Mouse (Mus musculus) limb, embryonic 15.5 days (tissue): ENCODE results near the gene Ddx50. TPM values are rescaled to one million over a fixed set of nuclear protein-coding genes. Genes with fewer than 3 reads are reported as not detected.

Experiments
- ATAC-seq: fragments of 200-750 bp; cut with Nextera tagmentation; 2 replicates; pipeline ENCODE4 v1.8.0; 2017; ENCODE audit warnings: low read depth, moderate TSS enrichment; ENCODE audit not compliant: insufficient number of reproducible peaks, low FRiP score, low TSS enrichment
- H3K27ac ChIP-seq: fragments of 300-500 bp; sonication (generic); 2 replicates; pipeline ENCODE4 v1.5.1; 2015; ENCODE audit warnings: moderate library complexity, mild to moderate bottlenecking, inconsistent platforms
- H3K27me3 ChIP-seq: fragments of 300-500 bp; sonication (generic); 2 replicates; pipeline ENCODE4 v1.6.1; 2015; ENCODE audit warnings: inconsistent platforms
- H3K36me3 ChIP-seq: fragments of 300-500 bp; sonication (generic); 2 replicates; pipeline ENCODE4 v1.6.1; 2015; ENCODE audit warnings: inconsistent platforms
- H3K4me1 ChIP-seq: fragments of 300-500 bp; sonication (generic); 2 replicates; pipeline ENCODE4 v1.6.1; 2015; ENCODE audit warnings: inconsistent platforms
- H3K4me2 ChIP-seq: fragments of 300-500 bp; sonication (generic); 2 replicates; pipeline ENCODE4 v1.6.1; 2015; ENCODE audit warnings: mild to moderate bottlenecking, inconsistent platforms
- H3K4me3 ChIP-seq: fragments of 300-500 bp; sonication (generic); 2 replicates; pipeline ENCODE4 v1.5.1; 2015; ENCODE audit warnings: mild to moderate bottlenecking, inconsistent platforms
- H3K9ac ChIP-seq: fragments of 300-500 bp; sonication (generic); 2 replicates; pipeline ENCODE4 v1.6.1; 2015; ENCODE audit warnings: inconsistent platforms
- H3K9me3 ChIP-seq: fragments of 300-500 bp; sonication (generic); 2 replicates; pipeline ENCODE4 v1.6.1; 2016; ENCODE audit warnings: inconsistent platforms
- WGBS: fragments of 180-500 bp; shearing (Covaris S2); methylation state at CpG from one replicate; pipeline ENCODE4 v1.1.7; 2015; 5-methylcytosine and 5-hydroxymethylcytosine counted together
- microRNA-seq: library from miRNA; unstranded; fragments of <30 nt; microRNA quantifications from one replicate; pipeline ENCODE4, GENCODE M21; 2016
- polyA plus RNA-seq: library from polyadenylated mRNA; unstranded; fragments of >200 nt; fragmentation: Nextera tagmentation; extraction: Ambion mirVana; gene quantifications from 2 replicates; pipeline ENCODE4 v1.2.1, GENCODE M21; 2015

Ddx50 gene
- polyA plus RNA-seq, 1 experiment from 2014 or later = 157 TPM

DNA sequence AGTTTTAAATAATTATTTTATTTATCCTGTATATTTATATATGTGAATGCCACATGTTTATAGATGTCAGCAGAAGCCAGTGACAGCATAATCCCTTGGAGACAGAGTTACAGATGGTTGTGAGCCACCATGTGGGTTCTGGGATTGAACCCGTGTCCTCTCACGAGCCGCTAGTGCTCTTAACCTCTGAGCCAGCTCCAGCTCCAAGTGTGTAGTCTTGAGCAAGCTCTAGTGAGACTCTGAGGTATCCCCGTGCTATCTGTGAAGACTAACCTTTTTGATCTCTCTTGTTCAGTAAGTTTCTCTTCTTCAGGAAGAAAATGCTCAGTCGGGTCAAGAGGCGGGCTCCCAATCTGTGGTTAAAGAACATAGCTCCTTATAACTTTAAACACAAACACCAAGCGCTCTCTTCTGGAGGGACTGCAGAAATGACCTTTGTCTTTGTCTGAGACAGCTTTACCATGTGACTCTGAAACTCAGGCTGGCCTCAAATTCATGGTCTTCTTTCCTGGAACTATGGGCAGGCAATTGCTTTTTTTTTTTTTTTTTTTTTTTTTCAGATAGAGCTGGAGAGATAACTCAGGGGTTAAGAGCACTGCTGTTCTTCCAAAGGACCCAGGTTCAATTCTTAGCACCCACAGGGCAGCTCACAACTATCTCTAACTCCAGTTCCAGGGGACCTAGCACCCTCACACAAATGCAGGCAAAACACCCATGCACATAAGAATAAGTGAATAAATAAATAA is 80.7 kb downstream of the Ddx50 start:
- H3K9me3 ChIP-seq = no peaks in the 10 kb centered on the region
- no peaks in the 10 kb centered on the region for H3K4me1 ChIP-seq
- ATAC-seq = no peak
- no peak overlapping the region for H3K27ac ChIP-seq
- no peak overlapping the region for H3K9ac ChIP-seq
- H3K4me3 ChIP-seq = no peak overlapping the region
- no peaks in the 10 kb centered on the region for H3K27me3 ChIP-seq
- no peak overlapping the region for H3K4me2 ChIP-seq
- WGBS = 93% methylated on average over 7 of the region's 7 CpGs
- peaks cover 83% of the 10 kb centered on the region for H3K36me3 ChIP-seq

GRCm38 (mm10) chr10:62568861-62569260 is 82.2 kb downstream of the Ddx50 start:
- Histone ChIP-seq H3K4me3 (no peak overlapping the region), H3K36me3 (peaks cover 89% of the 10 kb centered on the region), H3K9ac (no peak overlapping the region), H3K4me1 (no peaks in the 10 kb centered on the region), H3K27ac (no peak overlapping the region), H3K4me2 (no peak overlapping the region), H3K27me3 (no peaks in the 10 kb centered on the region), H3K9me3 (no peaks in the 10 kb centered on the region)
- 88% methylated on average over 4 of the region's 4 CpGs for WGBS
- no peak for ATAC-seq

Small RNAs within 50 kb of the gene (microRNA-seq; reads per million reads assigned to microRNA genes)
- gene Mir7215 = not detected

Other genes with a start within 250 kb of the Ddx50 start
- gene Hkdc1, start 228.7 kb downstream of the Ddx50 start, polyA plus RNA-seq = 2.4 and 3.2 TPM in 2 replicates
- gene 4930507D05Rik, start 201.7 kb downstream of the Ddx50 start, polyA plus RNA-seq = 0.35 and 0.37 TPM in 2 replicates
- gene Supv3l1, start 201.5 kb downstream of the Ddx50 start, polyA plus RNA-seq = 22.6 and 22.8 TPM in 2 replicates
- gene Vps26a, start 164.4 kb downstream of the Ddx50 start, polyA plus RNA-seq = 75.1 and 76.1 TPM in 2 replicates
- gene Srgn, start 123.8 kb downstream of the Ddx50 start, polyA plus RNA-seq = 50.5 and 56.2 TPM in 2 replicates
- 31.9 and 36.9 TPM in 2 replicates for gene Kif1bp, start 72.8 kb downstream of the Ddx50 start, polyA plus RNA-seq
- 17.4 and 18.3 TPM in 2 replicates for gene Ddx21, start 48.9 kb downstream of the Ddx50 start, polyA plus RNA-seq
- gene Stox1, start 74.9 kb upstream of the Ddx50 start, polyA plus RNA-seq = 1.1 and 1.4 TPM in 2 replicates
- gene Ccar1, start 141.1 kb upstream of the Ddx50 start, polyA plus RNA-seq = 102 and 106 TPM in 2 replicates